Mouse (Mus musculus) E14TG2a.4 (cell line): Measurements from ENCODE around the gene Ephb4.

Experiments used
- H3K27me3 ChIP-seq: 2 replicates; pipeline ENCODE4 v1.6.1; 2014; ENCODE audit warnings: low read length, control low read depth; ENCODE audit not compliant: insufficient read depth
- H3K36me3 ChIP-seq: 2 replicates; pipeline ENCODE4 v1.6.1; 2014; ENCODE audit warnings: low read length, control low read depth; ENCODE audit not compliant: insufficient read depth
- H3K4me1 ChIP-seq: replicated peaks from 2 replicates; pipeline ENCODE4 v1.6.1; 2014; ENCODE audit warnings: low read depth, low read length, control low read depth
- H3K4me3 ChIP-seq: replicated peaks from 2 replicates; pipeline ENCODE4 v1.5.1; 2014; ENCODE audit warnings: mild to moderate bottlenecking, low read length
- H3K9me3 ChIP-seq: 2 replicates; pipeline ENCODE4 v1.6.1; 2014; ENCODE audit warnings: low read length, control low read depth
- CTCF ChIP-seq: conservative IDR thresholded peaks from 2 replicates; pipeline ENCODE4 v1.5.1; 2014; ENCODE audit warnings: low read length
- NANOG ChIP-seq: IDR thresholded peaks from 2 replicates; pipeline ENCODE4 v1.6.1; 2014; ENCODE audit warnings: borderline replicate concordance, low read length, mixed read lengths
- POU5F1 ChIP-seq: IDR thresholded peaks from 2 replicates; pipeline ENCODE4 v1.6.1; 2014; ENCODE audit warnings: low read length, borderline replicate concordance

The Ephb4 gene

DNA sequence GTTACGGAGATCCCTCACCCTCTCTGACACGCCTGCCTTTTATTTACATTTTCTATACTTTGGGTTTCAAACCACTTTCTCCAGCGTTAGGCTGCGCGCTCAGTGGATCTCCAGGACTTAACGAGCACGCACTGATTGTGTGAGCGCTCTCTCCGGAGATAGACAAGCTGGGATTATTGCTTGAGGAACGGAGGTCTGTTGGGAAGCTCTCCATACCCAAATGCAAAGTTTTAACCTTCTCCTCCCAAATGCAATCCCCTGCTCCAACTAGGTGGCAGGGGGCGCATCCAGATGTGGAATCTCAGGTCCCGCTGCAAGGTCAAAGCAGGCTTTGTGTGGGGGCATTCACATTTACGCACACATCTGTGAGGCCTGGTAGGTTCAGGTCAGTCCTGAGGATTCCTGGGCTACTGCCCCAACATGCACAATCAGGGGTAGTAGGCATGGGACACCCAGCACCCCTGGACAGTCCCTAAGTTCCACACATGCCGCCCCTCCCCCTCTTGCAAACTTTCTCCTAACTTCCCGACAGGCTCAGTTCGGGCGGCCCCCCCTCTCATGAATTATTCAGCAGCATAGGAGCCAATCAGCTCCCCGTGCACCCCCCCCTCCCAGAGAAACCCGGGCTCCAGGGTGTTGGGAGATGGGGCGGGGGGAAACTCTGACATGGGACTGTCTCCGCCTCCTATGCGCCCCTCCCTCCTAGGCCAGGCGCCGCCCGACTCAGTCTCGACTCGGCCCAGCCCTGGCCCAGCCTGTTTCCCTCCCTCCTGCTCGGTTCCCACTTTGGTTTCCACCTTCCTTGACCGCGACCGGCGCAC lies at the start of gene Ephb4:
Gene Ephb4 (plus strand): TSS at position 726 of the 821 bp plus-strand sequence.
- TF ChIP-seq NANOG, result peak; percentile 10; the same call in 1 of the 2 replicates
- TF ChIP-seq POU5F1, result peak; percentile 47; the same call in 1 of the 2 replicates
- peak; percentile 19; the same call in 1 of the 2 replicates for TF ChIP-seq CTCF
- peak within 1 kb of the TSS; percentile 91 for H3K4me3 ChIP-seq
- peaks cover 78% of the 10 kb centered on the region for H3K4me1 ChIP-seq
- peaks cover 13% of the 10 kb centered on the region for H3K36me3 ChIP-seq
- no peaks in the 10 kb centered on the region for H3K9me3 ChIP-seq
- H3K27me3 ChIP-seq, result no peaks in the 10 kb centered on the region

DNA sequence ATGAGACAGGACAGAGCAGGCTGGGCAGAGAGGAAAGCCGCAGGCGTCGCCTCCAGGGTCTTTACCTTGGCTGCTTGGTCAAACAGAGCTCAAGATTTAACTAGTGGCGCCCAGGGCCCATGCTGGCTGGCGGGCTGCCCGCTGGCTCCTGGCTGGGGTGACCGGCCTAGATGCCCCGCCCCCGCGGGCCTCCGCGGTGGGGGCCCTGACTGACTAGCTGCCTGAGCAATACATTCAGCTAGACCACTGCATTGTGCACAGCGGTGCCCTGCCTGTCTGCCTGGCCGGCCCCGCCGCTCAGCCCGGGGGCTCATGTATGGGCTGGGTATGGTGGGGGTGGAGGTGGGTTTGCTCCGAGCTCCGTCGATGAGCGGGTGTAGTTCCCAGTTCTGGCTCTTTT lies 48.7 kb upstream of the Ephb4 start:
- Histone ChIP-seq H3K36me3 (peaks cover 98% of the 10 kb centered on the region), H3K4me1 (peaks cover 88% of the 10 kb centered on the region), H3K27me3 (no peaks in the 10 kb centered on the region), H3K9me3 (no peaks in the 10 kb centered on the region), H3K4me3 (peak overlapping the region; percentile 29; the same call in 1 of the 2 replicates)
- no peak for TF ChIP-seq CTCF
- TF ChIP-seq POU5F1, result no peak
- TF ChIP-seq NANOG, result no peak

DNA sequence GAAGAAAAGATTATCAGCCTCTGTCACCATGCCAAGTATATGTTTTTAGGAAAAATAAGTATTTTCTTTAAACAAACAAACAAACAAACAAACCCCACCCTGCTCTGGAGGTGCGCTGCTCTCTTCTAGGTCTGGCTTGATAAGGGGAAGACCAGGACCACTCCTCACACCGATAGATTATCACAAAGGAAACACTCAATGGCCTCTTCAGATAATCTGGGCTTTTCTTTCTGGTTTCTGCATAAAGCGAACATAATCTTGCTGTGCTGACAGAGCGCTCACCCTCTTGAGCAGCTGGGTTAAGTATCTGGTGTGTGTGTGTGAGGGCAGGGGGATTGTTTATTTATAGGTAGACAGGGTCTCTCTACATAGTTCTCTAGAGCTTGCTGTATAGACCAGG lies 46.3 kb upstream of the Ephb4 start:
- no peak overlapping the region; the same call in 1 of the 2 replicates for H3K4me3 ChIP-seq
- H3K27me3 ChIP-seq, result no peaks in the 10 kb centered on the region
- H3K4me1 ChIP-seq, result peaks cover 71% of the 10 kb centered on the region
- H3K9me3 ChIP-seq, result no peaks in the 10 kb centered on the region
- TF ChIP-seq POU5F1 (no peak), CTCF (no peak), NANOG (no peak)
- H3K36me3 ChIP-seq, result peaks cover 79% of the 10 kb centered on the region

DNA sequence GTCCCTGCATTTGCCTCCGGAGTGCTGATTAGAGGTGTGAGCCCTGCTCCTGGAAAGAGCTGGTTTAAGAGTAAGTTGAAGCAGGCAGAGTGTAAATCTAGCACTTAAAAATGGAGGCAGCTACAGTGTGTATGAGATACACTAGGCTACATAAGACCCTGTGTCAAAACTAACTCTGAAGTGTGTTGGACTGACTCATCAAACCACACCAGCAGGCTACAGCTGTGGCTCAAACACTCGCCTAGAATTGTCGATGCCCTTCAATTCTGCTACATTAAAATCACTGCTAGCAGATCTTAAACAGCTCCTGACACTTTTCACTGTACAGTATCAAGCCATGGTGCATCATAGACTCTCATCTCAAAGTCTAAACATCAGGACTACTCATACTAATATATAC lies 45.7 kb upstream of the Ephb4 start:
- Histone ChIP-seq H3K36me3 (peaks cover 79% of the 10 kb centered on the region), H3K4me1 (peaks cover 72% of the 10 kb centered on the region), H3K27me3 (no peaks in the 10 kb centered on the region), H3K4me3 (peak overlapping the region; percentile 97; the same call in 1 of the 2 replicates), H3K9me3 (no peaks in the 10 kb centered on the region)
- TF ChIP-seq POU5F1 (no peak), NANOG (no peak), CTCF (no peak)

DNA sequence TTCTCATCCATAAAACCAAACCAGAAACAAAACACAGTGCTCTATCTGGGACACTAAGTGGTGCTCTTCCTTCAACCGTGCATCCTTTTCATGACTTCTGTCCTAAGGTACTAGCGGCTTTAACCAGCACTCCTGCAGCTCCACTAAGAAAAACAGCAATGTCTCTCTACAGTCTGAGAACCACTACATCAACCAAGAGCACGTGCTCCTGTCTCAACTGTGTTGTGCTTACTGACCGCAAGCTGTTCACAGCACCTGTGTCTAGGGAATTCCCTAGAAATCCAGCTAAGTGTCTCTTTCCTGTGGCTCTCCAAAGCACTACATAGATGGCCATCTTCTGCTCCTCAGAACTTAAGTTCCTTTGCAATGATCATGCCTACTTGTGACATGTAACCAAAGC lies 45.1 kb upstream of the Ephb4 start:
- TF ChIP-seq NANOG, result no peak
- no peak for TF ChIP-seq POU5F1
- TF ChIP-seq CTCF, result no peak
- H3K9me3 ChIP-seq, result no peaks in the 10 kb centered on the region

DNA sequence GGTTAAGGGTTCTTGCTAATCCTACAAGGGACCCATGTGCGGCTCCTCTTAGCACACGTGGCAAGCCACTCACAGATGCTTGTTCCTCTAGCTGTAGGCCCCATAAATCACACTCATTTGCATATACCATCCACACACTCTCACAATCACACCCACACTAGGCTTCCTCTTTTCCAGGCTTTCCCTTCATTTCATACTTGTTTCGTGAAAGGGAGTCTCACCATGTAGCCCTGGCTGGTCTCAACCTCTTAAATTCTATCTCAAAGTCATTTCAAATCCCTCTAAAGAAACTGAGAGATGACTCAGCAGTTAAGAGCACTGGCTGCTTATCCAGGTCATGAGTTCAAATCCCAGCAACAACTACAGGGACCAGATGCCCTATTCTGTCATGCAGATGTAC lies 44.1 kb upstream of the Ephb4 start:
- Histone ChIP-seq H3K4me1 (peaks cover 61% of the 10 kb centered on the region), H3K9me3 (no peaks in the 10 kb centered on the region), H3K27me3 (no peaks in the 10 kb centered on the region), H3K36me3 (peaks cover 79% of the 10 kb centered on the region), H3K4me3 (peak overlapping the region; percentile 97)
- TF ChIP-seq CTCF (no peak), POU5F1 (no peak), NANOG (no peak)

More for the DNA sequence above, 45.1 kb upstream of the Ephb4 start:
- Histone ChIP-seq H3K36me3 (peaks cover 79% of the 10 kb centered on the region), H3K4me1 (peaks cover 65% of the 10 kb centered on the region), H3K4me3 (peak overlapping the region; percentile 97), H3K27me3 (no peaks in the 10 kb centered on the region)

DNA sequence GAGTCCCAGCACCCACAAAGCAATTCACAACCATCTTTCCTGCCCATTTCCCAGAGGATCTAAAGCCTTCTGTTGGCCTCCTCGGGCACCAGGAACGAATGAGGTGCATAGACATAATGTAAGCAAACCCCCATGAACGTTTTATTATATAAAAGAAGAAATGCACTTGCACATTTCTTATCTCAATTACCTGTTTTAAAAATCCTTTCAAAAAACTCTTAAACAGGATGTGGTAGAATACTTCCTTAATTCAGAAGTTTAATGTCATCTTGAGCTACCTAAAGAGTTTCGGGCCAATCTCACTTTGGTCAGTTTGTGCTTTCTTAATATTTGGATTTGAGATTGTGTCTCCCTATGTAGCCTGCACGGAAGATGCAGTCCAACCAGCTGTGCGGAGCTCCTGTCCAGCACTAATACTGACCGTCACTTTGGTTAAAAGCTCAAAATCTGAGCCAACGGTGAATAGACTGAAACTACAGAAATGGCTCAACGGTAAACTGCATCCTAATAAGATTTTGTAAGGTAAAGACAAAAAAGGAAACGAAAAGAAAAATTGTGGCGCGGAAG lies 43.4 kb upstream of the Ephb4 start:
- H3K36me3 ChIP-seq, result peaks cover 79% of the 10 kb centered on the region

DNA sequence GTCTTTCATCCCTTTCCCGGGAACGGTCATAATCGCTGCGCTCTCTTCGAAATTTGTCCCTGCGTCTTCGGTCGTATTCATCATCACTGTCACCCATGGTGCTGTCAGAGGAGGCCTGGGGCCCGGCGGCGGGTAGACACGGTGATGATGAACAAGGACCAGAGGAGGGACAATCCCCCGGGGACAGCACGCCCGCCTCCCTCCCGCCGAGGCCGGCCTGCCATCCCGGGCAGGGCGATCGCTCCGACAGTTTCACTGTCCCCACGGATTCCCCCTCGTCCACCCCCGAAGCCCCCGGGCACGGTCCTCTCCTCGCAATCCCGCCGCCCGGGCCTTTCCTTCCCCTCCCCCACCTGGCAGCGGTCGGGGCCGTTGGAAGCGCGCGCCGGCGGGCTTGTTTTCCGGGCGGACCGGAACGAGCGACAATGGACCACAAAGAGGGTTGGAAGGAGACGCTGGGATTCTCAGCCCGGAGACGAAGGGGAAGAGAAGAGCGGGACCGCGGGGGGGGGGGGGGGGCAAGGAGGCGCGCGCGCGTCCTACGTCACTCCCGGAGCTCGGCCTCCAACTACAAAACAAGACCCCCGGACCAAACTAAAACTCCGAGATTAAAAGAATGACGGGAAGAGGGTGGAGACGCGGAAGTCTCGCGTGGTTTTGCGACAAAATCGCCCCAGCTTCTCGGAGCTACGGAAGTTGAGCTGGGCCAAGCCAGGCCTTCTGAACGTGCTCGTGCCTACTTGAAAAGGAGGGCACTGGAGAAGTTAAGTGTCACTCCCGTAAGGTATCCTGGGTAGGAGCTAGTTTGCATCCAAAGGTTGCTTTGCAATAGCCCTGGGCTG lies 42.6 kb upstream of the Ephb4 start, which contains the start of gene Srrt:
Gene Srrt (minus strand): TSS at position 604 of the 842 bp plus-strand sequence.
- no peak for TF ChIP-seq CTCF
- no peak for TF ChIP-seq NANOG
- TF ChIP-seq POU5F1, result no peak
- Histone ChIP-seq H3K27me3 (no peaks in the 10 kb centered on the region), H3K4me1 (peaks cover 59% of the 10 kb centered on the region), H3K36me3 (peaks cover 79% of the 10 kb centered on the region), H3K9me3 (no peaks in the 10 kb centered on the region), H3K4me3 (peak within 1 kb of the TSS; percentile 97)

More for the DNA sequence above, 43.4 kb upstream of the Ephb4 start:
- TF ChIP-seq NANOG (no peak), CTCF (no peak), POU5F1 (no peak)
- H3K4me1 ChIP-seq, result peaks cover 60% of the 10 kb centered on the region
- no peaks in the 10 kb centered on the region for H3K9me3 ChIP-seq
- peak overlapping the region; percentile 97 for H3K4me3 ChIP-seq
- H3K27me3 ChIP-seq, result no peaks in the 10 kb centered on the region
